Mouse (Mus musculus) intestine, embryonic 16.5 days (tissue): ENCODE measurements at regions not wholly inside any gene's neighbourhood (a gene's known extent, or its start where the extent isn't known, plus 50 kb on each side); places are given as distances from the start of the nearest gene placed in this dataset.

Source experiments
- ATAC-seq: fragments of 200-750 bp; cut with Nextera tagmentation; 2 replicates; pipeline ENCODE4 v1.8.0; 2017; ENCODE audit warnings: moderate TSS enrichment, moderate library complexity
- H3K27ac ChIP-seq: fragments of 300-500 bp; sonication (generic); 2 replicates; pipeline ENCODE4 v1.5.1; 2014; ENCODE audit warnings: mild to moderate bottlenecking, low read length
- H3K27me3 ChIP-seq: fragments of 300-500 bp; sonication (generic); replicated peaks from 2 replicates; pipeline ENCODE4 v1.6.1; 2014; ENCODE audit warnings: low read length, control low read depth, mixed read lengths; ENCODE audit not compliant: control insufficient read depth, insufficient read depth
- H3K36me3 ChIP-seq: fragments of 300-500 bp; sonication (generic); 2 replicates; pipeline ENCODE4 v1.6.1; 2014; ENCODE audit warnings: low read length, control low read depth; ENCODE audit not compliant: control insufficient read depth, insufficient read depth
- H3K4me1 ChIP-seq: fragments of 300-500 bp; sonication (generic); 2 replicates; pipeline ENCODE4 v1.6.1; 2014; ENCODE audit warnings: low read length, control low read depth, mixed read lengths; ENCODE audit not compliant: control insufficient read depth, insufficient read depth
- H3K4me2 ChIP-seq: fragments of 300-500 bp; sonication (generic); 2 replicates; pipeline ENCODE4 v1.6.1; 2014; ENCODE audit warnings: low read depth, low read length, control low read depth
- H3K4me3 ChIP-seq: fragments of 300-500 bp; sonication (generic); 2 replicates; pipeline ENCODE4 v1.5.1; 2014; ENCODE audit warnings: mild to moderate bottlenecking, low read length
- H3K9ac ChIP-seq: fragments of 300-500 bp; sonication (generic); 2 replicates; pipeline ENCODE4 v1.6.1; 2014; ENCODE audit warnings: low read depth, low read length
- H3K9me3 ChIP-seq: fragments of 300-500 bp; sonication (generic); 2 replicates; pipeline ENCODE4 v1.6.1; 2016; ENCODE audit warnings: low read length, control low read depth; ENCODE audit not compliant: control insufficient read depth
- WGBS: fragments of 180-500 bp; shearing (Covaris S2); extraction: QIAGEN DNeasy Blood & Tissue Kit; methylation state at CpG from one replicate; pipeline ENCODE4 v1.1.7; 2014; 5-methylcytosine and 5-hydroxymethylcytosine counted together

- no peak for ATAC-seq
- no peaks in the 10 kb centered on the region for H3K27me3 ChIP-seq
- no peak overlapping the region for H3K9ac ChIP-seq
- H3K4me1 ChIP-seq = no peaks in the 10 kb centered on the region
- no peaks in the 10 kb centered on the region for H3K9me3 ChIP-seq
- no peak overlapping the region for H3K4me3 ChIP-seq
- WGBS = 79% methylated on average over 8 of the region's 8 CpGs
- H3K27ac ChIP-seq = no peak overlapping the region
- H3K36me3 ChIP-seq = no peaks in the 10 kb centered on the region
- no peak overlapping the region for H3K4me2 ChIP-seq
Measured at GRCm38 (mm10) chr9:61781469-61781868, 132.9 kb downstream of the Rplp1 start.

- no peaks in the 10 kb centered on the region for H3K36me3 ChIP-seq
Measured at GRCm38 (mm10) chr9:61780186-61780939, 134.0 kb downstream of the Rplp1 start.

GRCm38 (mm10) chr9:61779165-61779564, 135.2 kb downstream of the Rplp1 start:
- ATAC-seq = no peak
- Histone ChIP-seq H3K4me2 (no peak overlapping the region), H3K27ac (no peak overlapping the region), H3K9me3 (no peaks in the 10 kb centered on the region), H3K27me3 (no peaks in the 10 kb centered on the region), H3K36me3 (no peaks in the 10 kb centered on the region), H3K4me1 (no peaks in the 10 kb centered on the region), H3K4me3 (no peak overlapping the region), H3K9ac (no peak overlapping the region)

More at GRCm38 (mm10) chr9:61780186-61780939, 134.0 kb downstream of the Rplp1 start:
- Histone ChIP-seq H3K9ac (no peak overlapping the region), H3K27me3 (no peaks in the 10 kb centered on the region), H3K9me3 (no peaks in the 10 kb centered on the region), H3K4me1 (no peaks in the 10 kb centered on the region), H3K4me3 (no peak overlapping the region), H3K4me2 (no peak overlapping the region), H3K27ac (no peak overlapping the region)
- no peak for ATAC-seq
- 68% methylated on average over 9 of the region's 9 CpGs for WGBS

GRCm38 (mm10) chr9:61776446-61776845, 137.9 kb downstream of the Rplp1 start:
- ATAC-seq = no peak
- no peak overlapping the region for H3K4me2 ChIP-seq
- 88% methylated on average over 2 of the region's 2 CpGs for WGBS

GRCm38 (mm10) chr9:61770207-61770955, 144.0 kb downstream of the Rplp1 start:
- WGBS = 53% methylated on average over 17 of the region's 17 CpGs
- no peak overlapping the region for H3K4me3 ChIP-seq
- no peak overlapping the region for H3K27ac ChIP-seq
- H3K36me3 ChIP-seq = no peaks in the 10 kb centered on the region
- no peaks in the 10 kb centered on the region for H3K4me1 ChIP-seq
- ATAC-seq = no peak
- no peak overlapping the region for H3K4me2 ChIP-seq
- H3K9me3 ChIP-seq = no peaks in the 10 kb centered on the region
- H3K27me3 ChIP-seq = no peaks in the 10 kb centered on the region
- no peak overlapping the region for H3K9ac ChIP-seq

More at GRCm38 (mm10) chr9:61776446-61776845, 137.9 kb downstream of the Rplp1 start:
- Histone ChIP-seq H3K9ac (no peak overlapping the region), H3K27ac (no peak overlapping the region), H3K9me3 (no peaks in the 10 kb centered on the region), H3K27me3 (no peaks in the 10 kb centered on the region), H3K4me1 (no peaks in the 10 kb centered on the region), H3K36me3 (no peaks in the 10 kb centered on the region), H3K4me3 (no peak overlapping the region)

- ATAC-seq = no peak
- Histone ChIP-seq H3K9ac (no peak overlapping the region), H3K9me3 (no peaks in the 10 kb centered on the region), H3K4me3 (no peak overlapping the region), H3K36me3 (no peaks in the 10 kb centered on the region), H3K27me3 (no peaks in the 10 kb centered on the region), H3K4me2 (no peak overlapping the region), H3K27ac (no peak overlapping the region), H3K4me1 (0 out of 2 replicates have a peak, but pooled peaks cover 4% of the 10 kb centered on the region)
- whole genome bisulfite sequencing = 69% methylated on average over 6 of the region's 6 CpGs
Measured at GRCm38 (mm10) chr9:61766187-61766586, 148.2 kb downstream of the Rplp1 start.

GRCm38 (mm10) chr9:61765366-61765765, 149.0 kb downstream of the Rplp1 start:
- 0 out of 2 replicates have a peak, but pooled peaks cover 4% of the 10 kb centered on the region for H3K4me1 ChIP-seq
- WGBS = 45% methylated on average over 5 of the region's 5 CpGs
- H3K9ac ChIP-seq = no peak overlapping the region
- H3K4me2 ChIP-seq = no peak overlapping the region
- no peaks in the 10 kb centered on the region for H3K36me3 ChIP-seq
- no peak for ATAC-seq
- H3K27me3 ChIP-seq = no peaks in the 10 kb centered on the region
- no peak overlapping the region for H3K27ac ChIP-seq
- H3K9me3 ChIP-seq = no peaks in the 10 kb centered on the region
- H3K4me3 ChIP-seq = no peak overlapping the region

- Histone ChIP-seq H3K9me3 (no peaks in the 10 kb centered on the region), H3K27me3 (no peaks in the 10 kb centered on the region), H3K9ac (no peak overlapping the region), H3K4me3 (no peak overlapping the region), H3K4me2 (no peak overlapping the region), H3K27ac (no peak overlapping the region), H3K36me3 (no peaks in the 10 kb centered on the region), H3K4me1 (peaks cover 2% of the 10 kb centered on the region; the same call in 1 of the 2 replicates)
- 90% methylated on average over 3 of the region's 3 CpGs for WGBS
- ATAC-seq = no peak
Measured at GRCm38 (mm10) chr9:61757806-61758205, 156.5 kb downstream of the Rplp1 start.

GRCm38 (mm10) chr9:61756801-61757342, 157.5 kb downstream of the Rplp1 start:
- Histone ChIP-seq H3K27me3 (no peaks in the 10 kb centered on the region), H3K4me2 (no peak overlapping the region), H3K27ac (no peak overlapping the region), H3K36me3 (no peaks in the 10 kb centered on the region), H3K9ac (no peak overlapping the region), H3K4me3 (no peak overlapping the region), H3K9me3 (no peaks in the 10 kb centered on the region), H3K4me1 (peaks cover 2% of the 10 kb centered on the region; the same call in 1 of the 2 replicates)
- peak; percentile 31; the same call in 1 of the 2 replicates for ATAC-seq
- WGBS = 47% methylated on average over 24 of the region's 24 CpGs
